Mouse (Mus musculus) liver, postnatal 0 days (tissue): ENCODE data around the gene Pcbp3. TPM values are rescaled to one million over a fixed set of nuclear protein-coding genes. Genes with fewer than 3 reads are reported as not detected.

Experiments
- ATAC-seq: fragments of 200-750 bp; cut with Nextera tagmentation; 2 replicates; pipeline ENCODE4 v1.8.0; 2017; ENCODE audit warnings: mild to moderate bottlenecking, moderate library complexity
- DNase-seq: peaks from one replicate; pipeline ENCODE4 v3.0.0-alpha.2; 2016
- H3K27ac ChIP-seq: fragments of 300-500 bp; sonication (generic); 2 replicates; pipeline ENCODE4 v1.5.1; 2014; ENCODE audit warnings: antibody characterized with exemption, moderate library complexity, mild to moderate bottlenecking, low read depth
- H3K27me3 ChIP-seq: fragments of 300-500 bp; sonication (generic); 2 replicates; pipeline ENCODE4 v1.6.1; 2014; ENCODE audit warnings: low read length, control low read depth, mixed read lengths; ENCODE audit not compliant: insufficient read depth
- H3K36me3 ChIP-seq: fragments of 300-500 bp; sonication (generic); replicated peaks from 2 replicates; pipeline ENCODE4 v1.6.1; 2014; ENCODE audit warnings: mild to moderate bottlenecking, control low read depth, low read length, moderate library complexity, mixed read lengths; ENCODE audit not compliant: insufficient read depth
- H3K4me1 ChIP-seq: fragments of 300-500 bp; sonication (generic); 2 replicates; pipeline ENCODE4 v1.6.1; 2014; ENCODE audit warnings: antibody characterized with exemption, mild to moderate bottlenecking, control low read depth; ENCODE audit not compliant: insufficient read depth
- H3K4me2 ChIP-seq: fragments of 300-500 bp; sonication (generic); 2 replicates; pipeline ENCODE4 v1.6.1; 2014; ENCODE audit warnings: low read depth, mild to moderate bottlenecking, low read length, moderate library complexity, mixed read lengths
- H3K4me3 ChIP-seq: fragments of 300-500 bp; sonication (generic); 2 replicates; pipeline ENCODE4 v1.5.1; 2014; ENCODE audit warnings: low read depth, low read length
- H3K9ac ChIP-seq: fragments of 300-500 bp; sonication (generic); replicated peaks from 2 replicates; pipeline ENCODE4 v1.6.1; 2014; ENCODE audit warnings: mild to moderate bottlenecking, moderate library complexity
- H3K9me3 ChIP-seq: fragments of 300-500 bp; sonication (generic); 2 replicates; pipeline ENCODE4 v1.6.1; 2016; ENCODE audit warnings: mild to moderate bottlenecking, control low read depth, low read length, mixed read lengths
- CTCF ChIP-seq: sonication (generic); IDR thresholded peaks from 2 replicates; pipeline ENCODE4 v1.5.1; 2016; ENCODE audit warnings: antibody characterized with exemption, low read depth
- EP300 ChIP-seq: IDR thresholded peaks from 2 replicates; pipeline ENCODE4 v1.6.1; 2016; ENCODE audit warnings: antibody characterized with exemption, low read depth, mild to moderate bottlenecking
- WGBS: fragments of 180-500 bp; shearing (Covaris S2); extraction: QIAGEN DNeasy Blood & Tissue Kit; methylation state at CpG from one replicate; pipeline ENCODE4 v1.1.7; 2014; ENCODE audit not compliant: insufficient replicate concordance; 5-methylcytosine and 5-hydroxymethylcytosine counted together
- polyA plus RNA-seq: library from polyadenylated mRNA; unstranded; fragments of >200 nt; fragmentation: Nextera tagmentation; extraction: Ambion mirVana; gene quantifications from 2 replicates; pipeline ENCODE4 v1.2.1, GENCODE M21; 2015

The Pcbp3 gene
- polyA plus RNA-seq, 1 experiment from 2014 or later = 2.9 TPM

DNA sequence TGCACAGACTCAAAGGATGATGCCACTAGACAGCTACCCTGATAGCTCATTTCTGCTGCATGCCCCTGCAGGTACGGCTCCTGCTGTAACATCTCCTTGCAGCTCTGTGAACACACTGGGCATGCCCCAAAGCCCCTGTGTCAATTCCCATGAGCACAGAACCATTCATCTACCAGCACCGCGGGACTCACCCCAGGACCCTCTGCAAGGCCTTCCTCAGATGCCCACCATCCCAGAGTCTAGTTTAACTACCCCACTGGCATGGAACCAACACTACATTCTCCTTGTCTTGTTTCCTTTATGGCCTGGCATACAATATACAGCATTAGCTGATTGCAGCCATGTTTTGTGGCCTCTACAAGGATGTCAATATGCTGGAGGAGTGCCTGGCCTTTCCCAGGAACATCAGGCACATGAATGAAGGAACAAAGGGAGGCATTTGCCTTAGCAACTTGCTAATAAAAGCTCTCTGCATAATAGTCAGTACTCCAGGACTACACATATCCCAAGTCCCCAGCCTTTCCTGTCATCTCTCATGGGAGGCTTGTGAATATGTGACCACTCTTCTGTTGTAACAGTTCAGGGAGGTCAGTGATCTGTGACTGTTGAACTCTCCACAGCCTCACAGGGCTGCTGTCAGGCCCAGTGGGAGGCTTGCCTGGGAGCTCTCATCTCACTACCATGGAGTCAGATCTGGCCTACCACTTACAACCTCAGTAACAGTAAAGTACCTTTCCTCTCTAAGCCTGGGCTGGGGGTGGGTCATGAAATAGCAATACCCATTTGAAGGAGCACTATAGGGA, 78.0 kb downstream of the Pcbp3 start:
- Histone ChIP-seq H3K36me3 (no peaks in the 10 kb centered on the region), H3K4me1 (no peaks in the 10 kb centered on the region), H3K27me3 (no peaks in the 10 kb centered on the region), H3K27ac (no peak overlapping the region), H3K4me2 (no peak overlapping the region), H3K4me3 (no peak overlapping the region), H3K9me3 (no peaks in the 10 kb centered on the region), H3K9ac (no peak overlapping the region)
- DNase-seq (no peak), ATAC-seq (peak; percentile 77)
- WGBS = 85% methylated on average over 3 of the region's 3 CpGs
- TF ChIP-seq EP300 = no peak
- no peak for TF ChIP-seq CTCF

DNA sequence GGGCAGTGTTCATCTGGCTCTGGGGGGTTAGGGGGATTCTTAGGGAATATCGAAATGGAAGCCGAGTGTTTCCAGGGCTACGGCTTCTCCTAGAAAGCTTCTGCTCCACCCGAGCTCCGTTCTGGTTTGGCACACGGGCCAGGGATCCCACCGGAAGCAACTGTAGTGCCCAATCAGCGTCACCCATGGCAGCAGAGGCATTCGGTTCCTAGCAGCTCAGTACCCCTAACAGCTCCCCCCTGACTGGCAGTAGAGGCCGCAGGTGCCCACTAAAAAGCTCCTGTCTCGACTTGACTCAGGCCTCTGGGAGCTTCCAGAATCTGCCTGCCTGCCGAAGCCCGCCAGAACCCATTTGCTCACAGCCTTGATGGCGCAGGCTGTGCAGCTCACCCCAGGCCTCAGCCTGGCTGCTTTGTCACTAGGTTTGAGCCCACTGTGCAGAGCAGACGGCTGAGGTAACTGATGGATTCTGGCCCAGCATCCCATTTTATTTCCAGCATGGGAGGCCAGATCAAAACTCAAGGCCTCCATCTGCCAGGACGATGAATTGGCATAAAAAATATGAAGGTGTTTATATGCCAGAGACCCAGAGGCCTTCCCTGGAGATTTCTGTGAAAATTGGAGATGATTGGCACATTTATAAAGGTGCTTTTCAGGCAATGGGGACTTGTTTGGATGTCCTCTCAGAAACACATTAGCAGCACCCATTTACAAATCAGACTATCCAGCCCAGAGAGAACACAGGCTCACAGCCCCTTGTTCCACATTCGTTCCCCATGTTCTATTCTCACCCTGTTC, 78.8 kb downstream of the Pcbp3 start:
- no peak overlapping the region for H3K4me2 ChIP-seq
- no peak overlapping the region for H3K27ac ChIP-seq
- H3K9me3 ChIP-seq = no peaks in the 10 kb centered on the region
- H3K9ac ChIP-seq = no peak overlapping the region
- ATAC-seq (no peak), DNase-seq (no peak)
- no peaks in the 10 kb centered on the region for H3K27me3 ChIP-seq
- no peak for TF ChIP-seq EP300
- no peak for TF ChIP-seq CTCF
- WGBS = 77% methylated on average over 17 of the region's 17 CpGs
- no peaks in the 10 kb centered on the region for H3K36me3 ChIP-seq
- no peaks in the 10 kb centered on the region for H3K4me1 ChIP-seq
- no peak overlapping the region for H3K4me3 ChIP-seq

DNA sequence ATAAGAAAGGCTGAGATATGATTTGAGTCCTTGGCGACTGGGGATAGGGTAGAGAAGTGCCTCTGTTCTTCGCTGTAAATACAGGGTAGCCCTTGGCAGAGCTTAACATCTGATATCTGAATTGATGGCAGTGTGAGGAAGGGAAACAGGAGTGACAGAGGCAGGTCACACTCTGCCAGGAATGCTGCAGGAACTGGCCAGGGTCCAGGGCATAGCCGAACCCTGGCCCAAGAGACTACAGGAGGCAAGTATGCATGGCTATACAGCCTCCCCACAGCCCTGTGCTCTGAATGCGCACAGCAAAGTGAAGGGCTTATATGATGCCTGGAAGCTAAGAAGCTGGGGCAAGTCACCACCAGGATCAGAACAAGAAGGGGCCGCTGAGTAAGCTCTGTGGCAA, 79.8 kb downstream of the Pcbp3 start:
- DNase-seq = no peak
- WGBS = 58% methylated on average over 5 of the region's 5 CpGs
- no peak overlapping the region for H3K27ac ChIP-seq
- TF ChIP-seq CTCF (no peak), EP300 (no peak)
- H3K4me1 ChIP-seq = no peaks in the 10 kb centered on the region
- H3K4me2 ChIP-seq = no peak overlapping the region
- H3K27me3 ChIP-seq = no peaks in the 10 kb centered on the region
- no peaks in the 10 kb centered on the region for H3K9me3 ChIP-seq
- H3K36me3 ChIP-seq = no peaks in the 10 kb centered on the region
- ATAC-seq = no peak
- H3K9ac ChIP-seq = no peak overlapping the region
- no peak overlapping the region for H3K4me3 ChIP-seq

- DNase-seq (no peak), ATAC-seq (peak; percentile 81; the same call in 1 of the 2 replicates)
- no peaks in the 10 kb centered on the region for H3K9me3 ChIP-seq
- no peak overlapping the region for H3K9ac ChIP-seq
- no peak overlapping the region for H3K4me3 ChIP-seq
- H3K27me3 ChIP-seq = no peaks in the 10 kb centered on the region
- H3K36me3 ChIP-seq = no peaks in the 10 kb centered on the region
- H3K4me2 ChIP-seq = no peak overlapping the region
- 58% methylated on average over 6 of the region's 6 CpGs for WGBS
- TF ChIP-seq CTCF (no peak), EP300 (no peak)
- no peak overlapping the region for H3K27ac ChIP-seq
- peaks cover 5% of the 10 kb centered on the region; the same call in 1 of the 2 replicates for H3K4me1 ChIP-seq
These were observed 86.4 kb downstream of the Pcbp3 start for GRCm38 (mm10) chr10:76875310-76875709.

- Histone ChIP-seq H3K4me2 (no peak overlapping the region), H3K9ac (no peak overlapping the region), H3K4me3 (no peak overlapping the region), H3K9me3 (no peaks in the 10 kb centered on the region), H3K27ac (no peak overlapping the region), H3K4me1 (peaks cover 5% of the 10 kb centered on the region; the same call in 1 of the 2 replicates), H3K27me3 (no peaks in the 10 kb centered on the region), H3K36me3 (no peaks in the 10 kb centered on the region)
- WGBS = 65% methylated on average over 5 of the region's 5 CpGs
- ATAC-seq = peak; percentile 79; the same call in 1 of the 2 replicates
- TF ChIP-seq CTCF (no peak), EP300 (no peak)
- peak; percentile 27 for DNase-seq
These were observed 86.8 kb downstream of the Pcbp3 start for GRCm38 (mm10) chr10:76874879-76875278.

- peak; percentile 45; the same call in 1 of the 2 replicates for ATAC-seq
- Histone ChIP-seq H3K4me3 (no peak overlapping the region), H3K36me3 (no peaks in the 10 kb centered on the region), H3K9me3 (no peaks in the 10 kb centered on the region), H3K27me3 (no peaks in the 10 kb centered on the region), H3K9ac (no peak overlapping the region), H3K4me2 (no peak overlapping the region), H3K4me1 (peaks cover 5% of the 10 kb centered on the region; the same call in 1 of the 2 replicates), H3K27ac (no peak overlapping the region)
- no peak for DNase-seq
- 82% methylated on average over 1 of the region's 1 CpGs for whole genome bisulfite sequencing
- TF ChIP-seq CTCF (no peak), EP300 (no peak)
These were observed 87.3 kb downstream of the Pcbp3 start for GRCm38 (mm10) chr10:76874398-76874797.
